Mouse (Mus musculus) limb, embryonic 14.5 days (tissue): Measurements from ENCODE around the gene Sema4b. TPM values are rescaled to one million over a fixed set of nuclear protein-coding genes. Genes with fewer than 3 reads are reported as not detected.

ENCODE experiments used
- ATAC-seq: fragments of 200-750 bp; cut with Nextera tagmentation; 2 replicates; pipeline ENCODE4 v1.8.0; 2017; ENCODE audit warnings: low read depth, moderate number of reproducible peaks, moderate TSS enrichment; ENCODE audit not compliant: low FRiP score
- DNase-seq: peaks from one replicate; pipeline ENCODE4 v3.0.0-alpha.2; 2015; ENCODE audit warnings: low spot score
- H3K27ac ChIP-seq: fragments of 300-500 bp; sonication (generic); replicated peaks from 2 replicates; pipeline ENCODE4 v1.5.1; 2014; ENCODE audit warnings: low read depth, mild to moderate bottlenecking, low read length, moderate library complexity, mixed read lengths
- H3K27me3 ChIP-seq: fragments of 300-500 bp; sonication (generic); 2 replicates; pipeline ENCODE4 v1.6.1; 2014; ENCODE audit warnings: low read length, mixed read lengths; ENCODE audit not compliant: control insufficient read depth, insufficient read depth
- H3K36me3 ChIP-seq: fragments of 300-500 bp; sonication (generic); 2 replicates; pipeline ENCODE4 v1.6.1; 2014; ENCODE audit warnings: mild to moderate bottlenecking, low read length, moderate library complexity, mixed read lengths; ENCODE audit not compliant: control insufficient read depth, insufficient read depth
- H3K4me1 ChIP-seq: fragments of 300-500 bp; sonication (generic); 2 replicates; pipeline ENCODE4 v1.6.1; 2014; ENCODE audit warnings: antibody characterized with exemption, low read length, mixed read lengths; ENCODE audit not compliant: control insufficient read depth, insufficient read depth
- H3K4me2 ChIP-seq: fragments of 300-500 bp; sonication (generic); replicated peaks from 2 replicates; pipeline ENCODE4 v1.6.1; 2014; ENCODE audit warnings: low read depth, mild to moderate bottlenecking, low read length, moderate library complexity; ENCODE audit not compliant: severe bottlenecking
- H3K4me3 ChIP-seq: fragments of 300-500 bp; sonication (generic); replicated peaks from 2 replicates; pipeline ENCODE4 v1.5.1; 2014; ENCODE audit warnings: low read length
- H3K9ac ChIP-seq: fragments of 300-500 bp; sonication (generic); 2 replicates; pipeline ENCODE4 v1.6.1; 2014; ENCODE audit warnings: mild to moderate bottlenecking, low read depth, low read length, moderate library complexity; ENCODE audit not compliant: severe bottlenecking
- H3K9me3 ChIP-seq: fragments of 300-500 bp; sonication (generic); 2 replicates; pipeline ENCODE4 v1.6.1; 2016; ENCODE audit warnings: low read length; ENCODE audit not compliant: control insufficient read depth
- POLR2A ChIP-seq: fragments of 200-500 bp; IDR thresholded peaks from 2 replicates; pipeline ENCODE4 v1.8.0; 2012; ENCODE audit warnings: inconsistent platforms, mild to moderate bottlenecking, moderate library complexity, borderline replicate concordance; ENCODE audit not compliant: insufficient read depth, insufficient read length; ENCODE audit errors: extremely low read depth
- WGBS: fragments of 180-500 bp; shearing (Covaris S2); extraction: QIAGEN DNeasy Blood & Tissue Kit; methylation state at CpG from one replicate; pipeline ENCODE4 v1.1.7; 2014; 5-methylcytosine and 5-hydroxymethylcytosine counted together
- polyA plus RNA-seq, 2 experiments: library from polyadenylated mRNA; depleted of rRNA in 1 of 2; stranded (reverse) in 1 of 2; unstranded in 1 of 2; fragments of >200 nt; fragmentation: Nextera tagmentation in 1 of 2; extraction: Ambion mirVana in 1 of 2; gene quantifications; 2 replicates each; pipeline versions ENCODE4 v1.2.1 to v1.2.3; 2012 to 2014

Sema4b gene
- polyA plus RNA-seq, 2 experiments, result 8.2 to 11.5 TPM

- WGBS, result 58% methylated on average over 13 of the region's 13 CpGs
- no peak for ATAC-seq
- Histone ChIP-seq H3K9me3 (no peaks in the 10 kb centered on the region), H3K27ac (no peak overlapping the region), H3K4me1 (peaks cover 8% of the 10 kb centered on the region), H3K9ac (no peak overlapping the region), H3K36me3 (no peaks in the 10 kb centered on the region), H3K4me2 (no peak overlapping the region), H3K4me3 (no peak overlapping the region), H3K27me3 (no peaks in the 10 kb centered on the region)
- peak; percentile 15 for DNase-seq
- TF ChIP-seq POLR2A, result no peak
Observed at GRCm38 (mm10) chr7:80156711-80157227, 29.9 kb upstream of the Sema4b start.

DNA sequence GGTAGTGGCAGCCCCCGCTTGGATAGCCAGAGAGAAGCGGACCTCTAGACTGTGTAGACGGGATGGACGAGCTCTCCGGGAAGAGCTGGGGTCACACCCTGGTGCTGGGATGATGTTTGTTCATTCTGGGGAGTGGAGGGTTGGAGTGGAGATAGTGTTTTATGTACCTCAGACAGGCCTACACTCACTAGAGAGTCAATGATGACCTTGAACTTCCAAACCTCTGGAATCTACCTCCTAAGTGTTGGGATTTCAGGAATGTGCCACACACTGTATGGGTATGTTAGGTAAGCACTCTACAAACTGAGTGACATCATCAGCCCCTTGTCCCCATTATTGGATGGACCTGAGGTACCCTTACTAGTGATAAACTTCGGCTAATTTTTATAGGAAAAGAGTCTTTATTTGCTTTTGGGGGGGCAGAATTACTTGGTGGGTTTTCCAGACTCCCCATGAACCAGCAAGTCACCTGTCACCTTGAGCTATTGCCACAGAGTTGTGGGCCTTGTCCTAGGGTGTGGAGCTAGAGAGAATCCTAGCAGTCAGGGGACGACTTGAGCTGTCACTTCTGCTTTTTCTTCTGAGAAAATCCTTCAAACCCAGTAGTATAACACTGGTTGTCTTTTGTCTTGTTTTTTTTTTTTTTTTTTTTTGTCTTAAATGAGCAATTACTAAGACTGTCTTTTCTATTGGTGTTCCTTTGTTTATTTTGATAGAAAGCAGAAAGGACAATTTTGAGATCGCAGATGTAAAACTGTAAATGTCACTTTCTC lies 28.0 kb upstream of the Sema4b start:
- no peaks in the 10 kb centered on the region for H3K36me3 ChIP-seq
- 89% methylated on average over 8 of the region's 8 CpGs for WGBS
- H3K9me3 ChIP-seq, result no peaks in the 10 kb centered on the region
- ATAC-seq, result no peak
- H3K27me3 ChIP-seq, result no peaks in the 10 kb centered on the region
- H3K4me3 ChIP-seq, result no peak overlapping the region
- TF ChIP-seq POLR2A, result no peak
- H3K4me2 ChIP-seq, result no peak overlapping the region
- H3K4me1 ChIP-seq, result peaks cover 8% of the 10 kb centered on the region
- no peak overlapping the region for H3K9ac ChIP-seq
- H3K27ac ChIP-seq, result no peak overlapping the region
- no peak for DNase-seq

DNA sequence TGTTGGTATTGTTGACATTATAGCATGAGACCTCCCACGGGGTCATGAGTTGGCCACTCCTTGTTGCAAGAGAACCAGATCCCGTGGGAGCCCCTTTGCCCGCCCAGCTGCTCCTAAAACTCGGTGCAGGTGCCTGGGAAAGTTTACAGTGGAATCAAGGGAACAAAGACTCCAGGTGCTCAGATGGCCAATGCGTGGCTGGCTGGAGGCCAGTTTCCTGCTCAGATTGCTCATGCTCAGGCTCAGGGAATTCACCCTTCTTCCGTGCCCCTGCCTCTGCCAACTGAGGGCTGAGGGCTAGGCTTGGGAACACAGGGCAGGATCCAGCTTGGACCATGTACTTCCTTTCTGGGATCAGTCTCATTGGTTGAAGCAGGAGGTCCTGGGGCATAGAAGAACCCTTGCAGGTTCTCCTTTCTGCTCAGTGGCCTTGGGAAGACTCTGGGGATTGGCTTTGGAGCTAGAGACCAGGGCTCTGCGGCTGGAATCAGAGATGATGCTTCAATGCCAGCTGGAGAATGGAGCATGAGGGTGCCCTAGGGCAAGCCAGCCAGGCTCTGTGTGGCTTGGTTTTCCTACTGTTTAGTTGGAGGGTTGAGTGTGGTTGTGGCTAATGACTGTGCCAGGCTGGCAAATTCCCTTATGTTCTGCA lies 26.2 kb upstream of the Sema4b start:
- ATAC-seq, result no peak
- no peak for TF ChIP-seq POLR2A
- H3K27me3 ChIP-seq, result no peaks in the 10 kb centered on the region
- no peaks in the 10 kb centered on the region for H3K36me3 ChIP-seq
- H3K27ac ChIP-seq, result no peak overlapping the region; the same call in 1 of the 2 replicates
- no peak overlapping the region for H3K9ac ChIP-seq
- H3K9me3 ChIP-seq, result no peaks in the 10 kb centered on the region
- 40% methylated on average over 7 of the region's 7 CpGs for WGBS
- no peak overlapping the region for H3K4me2 ChIP-seq
- H3K4me1 ChIP-seq, result peaks cover 8% of the 10 kb centered on the region
- no peak overlapping the region for H3K4me3 ChIP-seq
- peak; percentile 44 for DNase-seq

- Histone ChIP-seq H3K4me3 (no peak overlapping the region), H3K27ac (no peak overlapping the region; the same call in 1 of the 2 replicates), H3K4me2 (no peak overlapping the region), H3K4me1 (peaks cover 8% of the 10 kb centered on the region), H3K27me3 (no peaks in the 10 kb centered on the region), H3K9ac (no peak overlapping the region), H3K9me3 (no peaks in the 10 kb centered on the region), H3K36me3 (no peaks in the 10 kb centered on the region)
- DNase-seq (peak; percentile 17), ATAC-seq (no peak)
- no peak for TF ChIP-seq POLR2A
- WGBS, result 66% methylated on average over 8 of the region's 8 CpGs
Observed at GRCm38 (mm10) chr7:80160945-80161306, 25.7 kb upstream of the Sema4b start.

DNA sequence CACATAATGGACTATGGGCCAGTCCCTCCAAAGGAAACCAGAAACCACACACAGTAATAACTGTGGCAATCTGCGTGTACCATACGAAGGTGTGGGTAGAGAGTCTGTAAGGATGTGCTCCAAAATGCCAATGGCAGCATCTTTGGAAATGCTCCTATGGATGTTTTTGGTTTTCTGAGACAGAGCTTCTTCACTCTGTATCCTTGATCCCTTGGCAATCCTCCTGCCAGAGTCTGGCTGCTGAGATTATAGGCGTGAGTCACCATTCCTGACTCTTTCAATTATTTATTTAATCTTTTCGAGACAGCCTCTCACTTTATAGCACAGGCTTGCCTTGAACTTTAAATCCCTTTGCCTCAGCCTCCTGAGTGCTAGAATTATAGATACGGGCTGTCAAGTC lies 21.2 kb upstream of the Sema4b start:
- ATAC-seq (no peak), DNase-seq (no peak)
- Histone ChIP-seq H3K27me3 (no peaks in the 10 kb centered on the region), H3K9me3 (no peaks in the 10 kb centered on the region), H3K36me3 (no peaks in the 10 kb centered on the region), H3K4me2 (no peak overlapping the region), H3K4me1 (peaks cover 5% of the 10 kb centered on the region), H3K27ac (no peak overlapping the region), H3K4me3 (no peak overlapping the region), H3K9ac (no peak overlapping the region)
- no peak for TF ChIP-seq POLR2A
- 75% methylated on average over 5 of the region's 5 CpGs for WGBS
